Mouse (Mus musculus) testis, adult 2 months (tissue): ENCODE results near the gene Ift46. TPM values are rescaled to one million over a fixed set of nuclear protein-coding genes. Genes with fewer than 3 reads are reported as not detected.
"Not testable (repeated sequence)": the region's sequence is repeated elsewhere in the genome, so short reads cannot be mapped to it uniquely, and the experiment has no call there.

ENCODE experiments used
- H3K27ac ChIP-seq: fragments of 200-500 bp; 2 replicates; pipeline ENCODE4 v1.5.1; 2012; ENCODE audit warnings: low read depth, low read length; ENCODE audit not compliant: control insufficient read depth, insufficient read depth
- H3K27me3 ChIP-seq: fragments of 200-500 bp; 2 replicates; pipeline ENCODE4 v1.6.1; 2012; ENCODE audit warnings: mild to moderate bottlenecking, low read length, moderate library complexity; ENCODE audit not compliant: control insufficient read depth, insufficient read depth
- H3K36me3 ChIP-seq: fragments of 200-500 bp; 2 replicates; pipeline ENCODE4 v1.6.1; 2012; ENCODE audit warnings: mild to moderate bottlenecking, low read length; ENCODE audit not compliant: control insufficient read depth, insufficient read depth
- H3K4me1 ChIP-seq: fragments of 200-500 bp; 2 replicates; pipeline ENCODE4 v1.6.1; 2012; ENCODE audit warnings: low read length; ENCODE audit not compliant: control insufficient read depth, insufficient read depth
- H3K4me3 ChIP-seq: fragments of 200-500 bp; 2 replicates; pipeline ENCODE4 v1.5.1; 2012; ENCODE audit warnings: low read depth, mild to moderate bottlenecking, low read length, moderate library complexity, mixed read lengths; ENCODE audit not compliant: control insufficient read depth
- CTCF ChIP-seq: fragments of 200-500 bp; IDR thresholded peaks from 2 replicates; pipeline ENCODE4 v1.5.1; 2012; ENCODE audit warnings: low read depth, mild to moderate bottlenecking, inconsistent platforms, low read length, moderate library complexity; ENCODE audit not compliant: control insufficient read depth, insufficient read depth, insufficient replicate concordance
- POLR2A ChIP-seq: fragments of 200-500 bp; IDR thresholded peaks from 2 replicates; pipeline ENCODE4 v1.6.1; 2012; ENCODE audit warnings: low read depth, mild to moderate bottlenecking, inconsistent platforms, low read length, moderate library complexity; ENCODE audit not compliant: control insufficient read depth
- polyA plus RNA-seq: library from polyadenylated mRNA; depleted of rRNA; stranded (reverse); fragments of >200 nt; gene quantifications from 2 replicates; pipeline ENCODE4 v1.2.3, GENCODE M21; 2012

Ift46 gene
- polyA plus RNA-seq, 1 experiment, result 203 TPM

- Histone ChIP-seq H3K4me3 (no peak overlapping the region), H3K27me3 (no peaks in the 10 kb centered on the region), H3K27ac (peak overlapping the region; percentile 72; the same call in 1 of the 2 replicates), H3K4me1 (peaks cover 24% of the 10 kb centered on the region), H3K36me3 (no peaks in the 10 kb centered on the region)
- TF ChIP-seq CTCF, result no peak
- no peak for TF ChIP-seq POLR2A
Observed at GRCm38 (mm10) chr9:44737240-44737949, 30.3 kb upstream of the Ift46 start.

- no peak for TF ChIP-seq CTCF
- no peak for TF ChIP-seq POLR2A
- Histone ChIP-seq H3K4me1 (peaks cover 5% of the 10 kb centered on the region; the same call in 1 of the 2 replicates), H3K27ac (no peak overlapping the region), H3K27me3 (no peaks in the 10 kb centered on the region), H3K4me3 (no peak overlapping the region), H3K36me3 (peaks cover 3% of the 10 kb centered on the region)
Observed at GRCm38 (mm10) chr9:44740663-44741192, 27.0 kb upstream of the Ift46 start.

GRCm38 (mm10) chr9:44745371-44745770 lies 22.3 kb upstream of the Ift46 start:
- H3K27ac ChIP-seq, result no peak overlapping the region
- H3K36me3 ChIP-seq, result peaks cover 3% of the 10 kb centered on the region
- H3K4me3 ChIP-seq, result no peak overlapping the region
- TF ChIP-seq CTCF (no peak), POLR2A (no peak)
- H3K27me3 ChIP-seq, result no peaks in the 10 kb centered on the region
- no peaks in the 10 kb centered on the region for H3K4me1 ChIP-seq

- Histone ChIP-seq H3K27me3 (no peaks in the 10 kb centered on the region), H3K27ac (no peak overlapping the region), H3K36me3 (peaks cover 3% of the 10 kb centered on the region), H3K4me1 (no peaks in the 10 kb centered on the region), H3K4me3 (no peak overlapping the region)
- TF ChIP-seq POLR2A (no peak), CTCF (no peak)
Observed at GRCm38 (mm10) chr9:44746666-44747065, 21.0 kb upstream of the Ift46 start.

- Histone ChIP-seq H3K27ac (no peak overlapping the region), H3K4me3 (no peak overlapping the region), H3K27me3 (no peaks in the 10 kb centered on the region), H3K36me3 (peaks cover 3% of the 10 kb centered on the region), H3K4me1 (no peaks in the 10 kb centered on the region)
- TF ChIP-seq CTCF (no peak), POLR2A (no peak)
Observed at GRCm38 (mm10) chr9:44747341-44747740, 20.4 kb upstream of the Ift46 start.

GRCm38 (mm10) chr9:44748473-44748872 lies 19.2 kb upstream of the Ift46 start:
- Histone ChIP-seq H3K36me3 (peaks cover 3% of the 10 kb centered on the region), H3K27me3 (no peaks in the 10 kb centered on the region), H3K4me3 (no peak overlapping the region), H3K4me1 (no peaks in the 10 kb centered on the region), H3K27ac (no peak overlapping the region)
- TF ChIP-seq POLR2A, result no peak
- TF ChIP-seq CTCF, result no peak

GRCm38 (mm10) chr9:44760873-44761272 lies 6.8 kb upstream of the Ift46 start:
- peaks cover 2% of the 10 kb centered on the region for H3K4me1 ChIP-seq
- H3K27me3 ChIP-seq, result no peaks in the 10 kb centered on the region
- no peaks in the 10 kb centered on the region; the same call in 1 of the 2 replicates for H3K36me3 ChIP-seq
- H3K27ac ChIP-seq, result no peak overlapping the region
- no peak overlapping the region for H3K4me3 ChIP-seq
- no peak for TF ChIP-seq CTCF
- TF ChIP-seq POLR2A, result no peak

- not testable (repeated sequence) for H3K27me3 ChIP-seq, H3K4me1 ChIP-seq, H3K36me3 ChIP-seq
- Histone ChIP-seq H3K27ac (peak overlapping the region; percentile 29; the same call in 1 of the 2 replicates), H3K4me3 (peak overlapping the region; percentile 59)
Observed at GRCm38 (mm10) chr9:44768029-44768394, 304 bp downstream of the Ift46 start.
